ENCODE assay signal across 8 mouse cellular contexts in the genomic region with DNA sequence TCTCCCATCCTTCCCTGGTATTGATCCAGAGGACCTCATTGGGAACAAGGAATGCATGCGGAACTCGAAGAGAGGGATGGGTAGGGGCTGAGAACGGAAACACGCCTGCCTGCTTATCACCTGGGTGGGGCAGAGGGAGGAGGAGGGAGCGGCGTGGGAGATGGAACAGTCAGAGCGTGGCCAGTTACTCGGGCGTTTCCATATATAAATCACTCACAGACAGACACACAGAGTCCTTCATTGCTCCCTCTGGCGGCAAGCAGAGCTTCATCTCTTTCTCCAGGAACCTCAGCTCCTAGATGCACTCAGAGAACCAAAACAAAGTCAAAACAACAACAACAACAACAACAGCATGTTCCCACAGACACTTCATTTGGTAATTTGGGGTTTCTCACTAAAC. TPM values are rescaled to one million over a fixed set of nuclear protein-coding genes. Genes with fewer than 3 reads are reported as not detected.
A peak's percentile ranks its signal among the peaks of the same experiment; 100 is the strongest.
DNase-seq lines count a peak whose midpoint lies in the region; ATAC-seq and TF ChIP-seq lines count a peak whose summit lies in the region.

No protein-coding gene starts in this region.

- no peaks in the 10 kb centered on the region for H3K36me3 ChIP-seq in hindbrain, postnatal 0 days (ENCODE audit: insufficient read depth, low read length)
- no peaks in the 10 kb centered on the region for H3K36me3 ChIP-seq in hindbrain, embryonic 16.5 days (ENCODE audit: control insufficient read depth, insufficient read depth, low read length)
- H3K36me3 ChIP-seq in E14TG2a.4 (ENCODE audit: insufficient read depth, low read length) = no peaks in the 10 kb centered on the region
- H3K36me3 ChIP-seq in heart, embryonic 11.5 days (ENCODE audit: control insufficient read depth, insufficient read depth, low read length) = no peaks in the 10 kb centered on the region
- H3K36me3 ChIP-seq in liver, embryonic 12.5 days = no peaks in the 10 kb centered on the region
- H3K36me3 ChIP-seq in stomach, embryonic 16.5 days (ENCODE audit: control insufficient read depth, insufficient read depth, low read length) = no peaks in the 10 kb centered on the region

- TF ChIP-seq CTCF in hindbrain, postnatal 0 days (IDR thresholded peaks at IDR 0.05; ENCODE audit: low read depth) = peak; percentile 46
- TF ChIP-seq CTCF in E14TG2a.4 (conservative IDR thresholded peaks at IDR 0.05; ENCODE audit: low read length) = no peak; the same call in 1 of the 2 replicates

- no peaks in the 10 kb centered on the region for H3K9me3 ChIP-seq in hindbrain, postnatal 0 days (ENCODE audit: low read length)
- H3K9me3 ChIP-seq in hindbrain, embryonic 16.5 days (ENCODE audit: control insufficient read depth, low read length) = no peaks in the 10 kb centered on the region
- no peaks in the 10 kb centered on the region for H3K9me3 ChIP-seq in E14TG2a.4 (ENCODE audit: low read length)
- H3K9me3 ChIP-seq in heart, embryonic 11.5 days (replicated peaks; ENCODE audit: control insufficient read depth, low read length) = no peaks in the 10 kb centered on the region
- no peaks in the 10 kb centered on the region for H3K9me3 ChIP-seq in liver, embryonic 12.5 days (replicated peaks)
- no peaks in the 10 kb centered on the region for H3K9me3 ChIP-seq in stomach, embryonic 16.5 days (replicated peaks; ENCODE audit: control insufficient read depth, low read length)

- H3K27me3 ChIP-seq in hindbrain, postnatal 0 days (ENCODE audit: insufficient read depth, low read length) = no peaks in the 10 kb centered on the region
- no peaks in the 10 kb centered on the region; the same call in 1 of the 2 replicates for H3K27me3 ChIP-seq in hindbrain, embryonic 16.5 days (replicated peaks; ENCODE audit: control insufficient read depth, insufficient read depth, low read length)
- peaks cover 9% of the 10 kb centered on the region for H3K27me3 ChIP-seq in E14TG2a.4 (ENCODE audit: insufficient read depth, low read length)
- no peaks in the 10 kb centered on the region; the same call in 1 of the 2 replicates for H3K27me3 ChIP-seq in heart, embryonic 11.5 days (ENCODE audit: control insufficient read depth, insufficient read depth, low read length)
- peaks cover 25% of the 10 kb centered on the region for H3K27me3 ChIP-seq in liver, embryonic 12.5 days (replicated peaks)
- H3K27me3 ChIP-seq in stomach, embryonic 16.5 days (ENCODE audit: control insufficient read depth, insufficient read depth, low read length) = no peaks in the 10 kb centered on the region

- H3K9ac ChIP-seq in hindbrain, postnatal 0 days (replicated peaks; ENCODE audit: low read length) = no peak overlapping the region
- no peak overlapping the region for H3K9ac ChIP-seq in hindbrain, embryonic 16.5 days (ENCODE audit: low read depth, low read length)
- no peak overlapping the region for H3K9ac ChIP-seq in heart, embryonic 11.5 days (ENCODE audit: low read depth, low read length)
- H3K9ac ChIP-seq in liver, embryonic 12.5 days = no peak overlapping the region
- H3K9ac ChIP-seq in stomach, embryonic 16.5 days (ENCODE audit: low read length) = no peak overlapping the region

- no peak overlapping the region for H3K4me2 ChIP-seq in hindbrain, postnatal 0 days (ENCODE audit: low read depth, low read length)
- H3K4me2 ChIP-seq in hindbrain, embryonic 16.5 days (ENCODE audit: low read length) = no peak overlapping the region; the same call in 1 of the 2 replicates
- H3K4me2 ChIP-seq in heart, embryonic 11.5 days = peak overlapping the region; percentile 54
- peak overlapping the region; percentile 37 for H3K4me2 ChIP-seq in liver, embryonic 12.5 days
- peak overlapping the region; percentile 25; the same call in 1 of the 2 replicates for H3K4me2 ChIP-seq in stomach, embryonic 16.5 days (ENCODE audit: low read depth, low read length)

- peaks cover 4% of the 10 kb centered on the region; the same call in 1 of the 2 replicates for H3K4me1 ChIP-seq in hindbrain, postnatal 0 days (ENCODE audit: insufficient read depth, low read length)
- peaks cover 4% of the 10 kb centered on the region for H3K4me1 ChIP-seq in hindbrain, embryonic 16.5 days (ENCODE audit: control insufficient read depth, insufficient read depth, low read depth, low read length)
- H3K4me1 ChIP-seq in E14TG2a.4 (replicated peaks; ENCODE audit: low read depth, low read length) = peaks cover 51% of the 10 kb centered on the region
- peaks cover 26% of the 10 kb centered on the region for H3K4me1 ChIP-seq in heart, embryonic 11.5 days (ENCODE audit: control insufficient read depth, insufficient read depth, low read length)
- H3K4me1 ChIP-seq in liver, embryonic 12.5 days = peaks cover 25% of the 10 kb centered on the region
- peaks cover 20% of the 10 kb centered on the region for H3K4me1 ChIP-seq in stomach, embryonic 16.5 days (ENCODE audit: control insufficient read depth, insufficient read depth, low read length)

- no peak for DNase-seq in hindbrain, postnatal 0 days (ENCODE audit: low spot score)
- no peak for DNase-seq in retina, embryonic 14.5 days (ENCODE audit: low spot score)

- no peak overlapping the region for H3K27ac ChIP-seq in hindbrain, postnatal 0 days
- no peak overlapping the region for H3K27ac ChIP-seq in hindbrain, embryonic 16.5 days (ENCODE audit: low read depth, low read length)
- H3K27ac ChIP-seq in heart, embryonic 11.5 days (ENCODE audit: low read depth, low read length) = no peak overlapping the region
- H3K27ac ChIP-seq in liver, embryonic 12.5 days = no peak overlapping the region
- peak overlapping the region; percentile 40 for H3K27ac ChIP-seq in stomach, embryonic 16.5 days (ENCODE audit: low read length)

- WGBS in hindbrain, postnatal 0 days = 38% methylated on average over 10 of the region's 10 CpGs
- 53% methylated on average over 10 of the region's 10 CpGs for WGBS in hindbrain, embryonic 16.5 days
- WGBS in heart, embryonic 11.5 days (ENCODE audit: insufficient replicate concordance) = 8% methylated on average over 10 of the region's 10 CpGs
- 9% methylated on average over 10 of the region's 10 CpGs for WGBS in liver, embryonic 12.5 days (ENCODE audit: insufficient replicate concordance)
- WGBS in stomach, embryonic 16.5 days = 16% methylated on average over 10 of the region's 10 CpGs

- no peak for ATAC-seq in hindbrain, postnatal 0 days
- ATAC-seq in hindbrain, embryonic 16.5 days = no peak; the same call in 1 of the 2 replicates
- ATAC-seq in heart, embryonic 11.5 days (replicated peaks; ENCODE audit: insufficient number of reproducible peaks, low FRiP score, low TSS enrichment) = no peak
- 0 out of 2 replicates have a peak, but pooled peaks have one; percentile 14 for ATAC-seq in liver, embryonic 12.5 days
- ATAC-seq in stomach, embryonic 16.5 days (ENCODE audit: insufficient read depth, low FRiP score) = no peak
- no peak for ATAC-seq in activated CD4-positive, CD25-positive, alpha-beta regulatory T cell, adult 4 months

- no peak overlapping the region for H3K4me3 ChIP-seq in hindbrain, postnatal 0 days (ENCODE audit: low read length)
- no peak overlapping the region for H3K4me3 ChIP-seq in hindbrain, embryonic 16.5 days (ENCODE audit: low read length)
- H3K4me3 ChIP-seq in E14TG2a.4 (replicated peaks; ENCODE audit: low read length) = 0 out of 2 replicates have a peak overlapping the region, but pooled peaks have one; percentile 20
- H3K4me3 ChIP-seq in heart, embryonic 11.5 days (ENCODE audit: low read depth, low read length) = peak overlapping the region; percentile 8; the same call in 1 of the 2 replicates
- no peak overlapping the region for H3K4me3 ChIP-seq in liver, embryonic 12.5 days
- no peak overlapping the region for H3K4me3 ChIP-seq in stomach, embryonic 16.5 days (replicated peaks; ENCODE audit: low read length)

RNA-seq across cellular contexts. Expression of a gene that starts 9.5 kb away (rescaled TPM):
- total RNA-seq in hindbrain, postnatal 0 days (2014; rRNA removed) = 1.3 and 2.4 TPM in 2 replicates
- polyA plus RNA-seq in hindbrain, postnatal 0 days (2015; fragmentation: Nextera tagmentation; extraction: Ambion mirVana) = 1.0 and 1.1 TPM in 2 replicates
- polyA plus RNA-seq in hindbrain, embryonic 16.5 days (2015; fragmentation: Nextera tagmentation; extraction: Ambion mirVana) = 1.1 and 19.6 TPM in 2 replicates
- polyA plus RNA-seq in heart, embryonic 11.5 days (2014; fragmentation: Nextera tagmentation; extraction: Ambion mirVana) = 3,442 and 3,640 TPM in 2 replicates
- 10.5 and 12.9 TPM in 2 replicates for polyA plus RNA-seq in liver, embryonic 12.5 days (2016; fragmentation: Nextera tagmentation; extraction: Ambion mirVana)
- 6.2 and 84.9 TPM in 2 replicates for polyA plus RNA-seq in stomach, embryonic 16.5 days (2015; fragmentation: Nextera tagmentation; extraction: Ambion mirVana)
- not detected for polyA plus RNA-seq in activated CD4-positive, CD25-positive, alpha-beta regulatory T cell, adult 4 months (2017; shearing (Covaris generic))

RNA-seq across cellular contexts. Expression of a gene that starts 22.8 kb away (rescaled TPM):
- total RNA-seq in hindbrain, postnatal 0 days (2014; rRNA removed) = 66.4 and 82.3 TPM in 2 replicates
- 51.1 and 51.5 TPM in 2 replicates for polyA plus RNA-seq in hindbrain, postnatal 0 days (2015; fragmentation: Nextera tagmentation; extraction: Ambion mirVana)
- 43.1 and 49.5 TPM in 2 replicates for polyA plus RNA-seq in hindbrain, embryonic 16.5 days (2015; fragmentation: Nextera tagmentation; extraction: Ambion mirVana)
- polyA plus RNA-seq in heart, embryonic 11.5 days (2014; fragmentation: Nextera tagmentation; extraction: Ambion mirVana) = 61.5 and 68.1 TPM in 2 replicates
- polyA plus RNA-seq in liver, embryonic 12.5 days (2016; fragmentation: Nextera tagmentation; extraction: Ambion mirVana) = 11.4 and 11.9 TPM in 2 replicates
- 77.4 and 80.5 TPM in 2 replicates for polyA plus RNA-seq in stomach, embryonic 16.5 days (2015; fragmentation: Nextera tagmentation; extraction: Ambion mirVana)
- 1 to 10 TPM; 1.9 to 3.8 TPM for polyA plus RNA-seq in activated CD4-positive, CD25-positive, alpha-beta regulatory T cell, adult 4 months (2017; shearing (Covaris generic))

RNA-seq across cellular contexts. Expression of a gene that starts 29.7 kb away (rescaled TPM):
- total RNA-seq in hindbrain, postnatal 0 days (2014; rRNA removed) = 0.21 TPM in 1 of 2 replicates, not detected in the other
- polyA plus RNA-seq in hindbrain, postnatal 0 days (2015; fragmentation: Nextera tagmentation; extraction: Ambion mirVana) = 0.39 and 0.40 TPM in 2 replicates
- polyA plus RNA-seq in hindbrain, embryonic 16.5 days (2015; fragmentation: Nextera tagmentation; extraction: Ambion mirVana) = 0.47 and 0.93 TPM in 2 replicates
- 2.3 and 3.1 TPM in 2 replicates for polyA plus RNA-seq in heart, embryonic 11.5 days (2014; fragmentation: Nextera tagmentation; extraction: Ambion mirVana)
- polyA plus RNA-seq in liver, embryonic 12.5 days (2016; fragmentation: Nextera tagmentation; extraction: Ambion mirVana) = 0.26 and 0.79 TPM in 2 replicates
- 109 and 142 TPM in 2 replicates for polyA plus RNA-seq in stomach, embryonic 16.5 days (2015; fragmentation: Nextera tagmentation; extraction: Ambion mirVana)
- polyA plus RNA-seq in activated CD4-positive, CD25-positive, alpha-beta regulatory T cell, adult 4 months (2017; shearing (Covaris generic)) = 10 to 100 TPM in 1 of 2 experiments, 1 to 10 TPM in 1; 7.8 to 12.4 TPM

RNA-seq across cellular contexts. Expression of a gene that starts 47.4 kb away (rescaled TPM):
- total RNA-seq in hindbrain, postnatal 0 days (2014; rRNA removed) = 0.47 and 0.79 TPM in 2 replicates
- polyA plus RNA-seq in hindbrain, postnatal 0 days (2015; fragmentation: Nextera tagmentation; extraction: Ambion mirVana) = 1.8 and 2.5 TPM in 2 replicates
- polyA plus RNA-seq in hindbrain, embryonic 16.5 days (2015; fragmentation: Nextera tagmentation; extraction: Ambion mirVana) = 1.5 and 8.3 TPM in 2 replicates
- polyA plus RNA-seq in heart, embryonic 11.5 days (2014; fragmentation: Nextera tagmentation; extraction: Ambion mirVana) = 3,916 and 3,947 TPM in 2 replicates
- polyA plus RNA-seq in liver, embryonic 12.5 days (2016; fragmentation: Nextera tagmentation; extraction: Ambion mirVana) = 1.5 and 3.3 TPM in 2 replicates
- 40.8 and 48.4 TPM in 2 replicates for polyA plus RNA-seq in stomach, embryonic 16.5 days (2015; fragmentation: Nextera tagmentation; extraction: Ambion mirVana)
- polyA plus RNA-seq in activated CD4-positive, CD25-positive, alpha-beta regulatory T cell, adult 4 months (2017; shearing (Covaris generic)) = under 1 TPM; 0.46 to 0.83 TPM

Comparison
In these comparisons a context has a peak if more than half of its experiments do, and no peak if none do; other contexts are left out.
1. H3K4me2 ChIP-seq: peak in heart, embryonic 11.5 days (single experiment), liver, embryonic 12.5 days (single experiment) and stomach, embryonic 16.5 days (single experiment); none in hindbrain, postnatal 0 days (single experiment) and hindbrain, embryonic 16.5 days (single experiment).
2. H3K4me3 ChIP-seq: peak in E14TG2a.4 (single experiment) and heart, embryonic 11.5 days (single experiment); none in hindbrain, postnatal 0 days (single experiment), hindbrain, embryonic 16.5 days (single experiment), liver, embryonic 12.5 days (single experiment) and stomach, embryonic 16.5 days (single experiment).
3. RNA of a gene that starts 9.5 kb away (polyA plus RNA-seq): 3,442 to 3,640 TPM in heart, embryonic 11.5 days; 6.2 to 84.9 TPM in stomach, embryonic 16.5 days, 10.5 to 12.9 TPM in liver, embryonic 12.5 days, 1.1 to 19.6 TPM in hindbrain, embryonic 16.5 days, 1.0 to 1.1 TPM in hindbrain, postnatal 0 days and not detected in activated CD4-positive, CD25-positive, alpha-beta regulatory T cell, adult 4 months; every median in the first group is over 10 times any median in the second.